In the genomic region with DNA sequence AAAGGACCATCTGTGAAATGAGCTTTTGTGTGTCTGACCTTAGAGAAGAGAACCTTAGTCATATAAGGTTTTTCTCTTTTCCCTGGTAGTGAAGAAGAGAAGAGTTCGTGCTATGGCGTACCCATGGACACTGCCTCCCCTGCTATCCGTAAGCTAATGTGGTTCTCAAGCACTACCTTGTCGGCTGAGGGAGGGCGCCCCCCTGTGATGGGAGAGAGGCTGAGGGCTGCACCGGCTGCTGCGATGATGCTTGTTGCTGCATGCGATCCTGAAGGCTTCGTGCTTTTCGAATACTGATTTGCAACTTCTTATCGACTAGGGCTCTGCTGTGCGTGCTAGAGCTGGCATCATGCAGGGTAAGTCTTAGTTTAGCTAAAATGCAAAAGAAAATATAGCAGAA, we compare ENCODE assay signal across 9 mouse cellular contexts. TPM values are rescaled to one million over a fixed set of nuclear protein-coding genes. Genes with fewer than 3 reads are reported as not detected.
A peak's percentile ranks its signal among the peaks of the same experiment; 100 is the strongest.
DNase-seq lines count a peak whose midpoint lies in the region; ATAC-seq and TF ChIP-seq lines count a peak whose summit lies in the region.
"Had no signal": no experiment of that assay in that cellular context is flagged by ENCODE, and none has a peak within 500 bp of the region (broad histone marks: within the 10 kb centered on the region; RNA-seq: fewer than 3 reads in every experiment).

No protein-coding gene starts in this region.

- intact Hi-C loops in left cerebral cortex, adult 2 months (cut with DNase I), result no loop called here
- intact Hi-C loops in left cerebral cortex, postnatal 4 days (cut with DNase I), result no loop called here

- DNase-seq in cerebellum, postnatal 10 days, result peak; percentile 10 to 34
- DNase-seq in cerebellum, adult 9-11 months, result no peak
- DNase-seq in left cerebral cortex, adult 2 months (ENCODE audit: extremely low spot score in 1 of 2, low spot score in 2 of 2), result no peak
- no peak for DNase-seq in left cerebral cortex, postnatal 4 days
- no peak for DNase-seq in MEL (ENCODE audit: low read depth, low spot score)
- peak; percentile 33 for DNase-seq in liver, postnatal 0 days
- no peak for DNase-seq in frontal cortex, postnatal 14 days (ENCODE audit: low spot score in 2 of 2)
- DNase-seq in layer of hippocampus, postnatal 14 days (ENCODE audit: low spot score in 2 of 2), result no peak

- no peak overlapping the region for H3K9ac ChIP-seq in MEL (ENCODE audit: control insufficient read depth, low read depth, low read length, poor library complexity, severe bottlenecking)
- H3K9ac ChIP-seq in liver, postnatal 0 days (replicated peaks), result no peak overlapping the region
- H3K9ac ChIP-seq: embryonic facial prominence, embryonic 13.5 days had no signal

- TF ChIP-seq POLR2A in MEL (IDR thresholded peaks at IDR 0.05; ENCODE audit: control insufficient read depth in 1 of 2, insufficient read depth in 1 of 2, low read depth in 1 of 2, low read length in 2 of 2, poor library complexity in 1 of 2), result no peak

- 66% methylated on average over 12 of the region's 12 CpGs for WGBS in liver, postnatal 0 days (ENCODE audit: insufficient replicate concordance)

- H3K36me3 ChIP-seq in MEL (ENCODE audit: control insufficient read depth in 1 of 2, insufficient read depth in 2 of 2, low read length in 2 of 2), result peaks cover 0 to 11% of the 10 kb centered on the region in 2 experiments; a peak in 2 of 4 replicates
- no peaks in the 10 kb centered on the region; the same call in 1 of the 2 replicates for H3K36me3 ChIP-seq in liver, postnatal 0 days (replicated peaks; ENCODE audit: insufficient read depth, low read length)

- TF ChIP-seq RAD21 in MEL (IDR thresholded peaks at IDR 0.05; ENCODE audit: low read depth, low read length), result peak; percentile 32

- H3K4me3 ChIP-seq in left cerebral cortex, adult 2 months, result no peak overlapping the region
- no peak overlapping the region for H3K4me3 ChIP-seq in MEL (ENCODE audit: control insufficient read depth in 1 of 2, insufficient read depth in 1 of 2, low read depth in 2 of 2, low read length in 2 of 2)
- H3K4me3 ChIP-seq in liver, postnatal 0 days (ENCODE audit: low read depth, low read length), result no peak overlapping the region
- H3K4me3 ChIP-seq: embryonic facial prominence, embryonic 13.5 days had no signal

- no peaks in the 10 kb centered on the region for H3K27me3 ChIP-seq in MEL (ENCODE audit: control insufficient read depth in 1 of 2, insufficient read depth in 2 of 2, low read length in 2 of 2)
- H3K27me3 ChIP-seq in liver, postnatal 0 days (ENCODE audit: insufficient read depth, low read length), result no peaks in the 10 kb centered on the region
- H3K27me3 ChIP-seq: embryonic facial prominence, embryonic 13.5 days had no signal

- peaks cover 0 to 9% of the 10 kb centered on the region in 2 experiments; a peak in 3 of 4 replicates for H3K4me1 ChIP-seq in MEL (ENCODE audit: control insufficient read depth in 1 of 2, insufficient read depth in 2 of 2, low read length in 2 of 2)
- peaks cover 5% of the 10 kb centered on the region; the same call in 1 of the 2 replicates for H3K4me1 ChIP-seq in liver, postnatal 0 days (ENCODE audit: insufficient read depth)
- H3K4me1 ChIP-seq: embryonic facial prominence, embryonic 13.5 days had no signal

- H3K27ac ChIP-seq in left cerebral cortex, adult 2 months, result no peak overlapping the region
- no peak overlapping the region for H3K27ac ChIP-seq in MEL (ENCODE audit: control insufficient read depth, low read depth, low read length)
- H3K27ac ChIP-seq in liver, postnatal 0 days (ENCODE audit: low read depth), result no peak overlapping the region
- H3K27ac ChIP-seq: embryonic facial prominence, embryonic 13.5 days had no signal

- H3K4me2 ChIP-seq in liver, postnatal 0 days (ENCODE audit: low read depth, low read length), result no peak overlapping the region
- H3K4me2 ChIP-seq: embryonic facial prominence, embryonic 13.5 days had no signal

- H3K9me3 ChIP-seq in MEL (replicated peaks; ENCODE audit: insufficient read depth, low read length), result no peaks in the 10 kb centered on the region
- H3K9me3 ChIP-seq in liver, postnatal 0 days (ENCODE audit: low read length), result no peaks in the 10 kb centered on the region
- H3K9me3 ChIP-seq: embryonic facial prominence, embryonic 13.5 days had no signal

- no peaks in the 10 kb centered on the region for H3K79me2 ChIP-seq in MEL (ENCODE audit: control insufficient read depth, insufficient read depth, low read length, poor library complexity)

- ATAC-seq in liver, postnatal 0 days, result no peak

- peak; percentile 2; the same call in 1 of the 2 replicates for TF ChIP-seq CTCF in left cerebral cortex, adult 2 months (IDR thresholded peaks at IDR 0.05)
- TF ChIP-seq CTCF in MEL (IDR thresholded peaks at IDR 0.05 in 2 of 3, conservative IDR thresholded peaks at IDR 0.05 in 1 of 3; ENCODE audit: control insufficient read depth in 1 of 3, insufficient read depth in 1 of 3, low read depth in 2 of 3, low read length in 3 of 3, poor library complexity in 1 of 3, severe bottlenecking in 1 of 3), result peak; percentile 8 to 54 (median 44); a peak in 4 of 6 replicates
- peak; percentile 57 for TF ChIP-seq CTCF in liver, postnatal 0 days (IDR thresholded peaks at IDR 0.05; ENCODE audit: low read depth)

- TF ChIP-seq EP300 in MEL (IDR thresholded peaks at IDR 0.05; ENCODE audit: low read depth in 1 of 2, low read length in 2 of 2), result no peak
- no peak for TF ChIP-seq EP300 in liver, postnatal 0 days (IDR thresholded peaks at IDR 0.05; ENCODE audit: low read depth)

TF ChIP-seq in MEL, 35 proteins besides CTCF, POLR2A, EP300 and RAD21:
- TF ChIP-seq USF1 (IDR thresholded peaks at IDR 0.05; ENCODE audit: low read depth, low read length) (no peak), SIN3A (IDR thresholded peaks at IDR 0.05; ENCODE audit: low read length) (no peak), CHD1 (IDR thresholded peaks at IDR 0.05; ENCODE audit: low read depth, low read length) (no peak), MYB (IDR thresholded peaks at IDR 0.05; ENCODE audit: low read depth, low read length) (no peak), NELFE (IDR thresholded peaks at IDR 0.05; ENCODE audit: low read depth, low read length) (no peak), MAX (IDR thresholded peaks at IDR 0.05; ENCODE audit: low read length) (no peak), SMC3 (IDR thresholded peaks at IDR 0.05; ENCODE audit: low read depth, low read length) (peak; percentile 40)
TF ChIP-seq in MEL: peak in this region for 1.

RNA-seq across cellular contexts. Expression of gene Ppp3cb, which starts 18.3 kb away (rescaled TPM):
- total RNA-seq in left cerebral cortex, adult 2 months (2021), result 100 to 1,000 TPM; 267 to 280 TPM
- 100 to 1,000 TPM; 355 to 362 TPM for total RNA-seq in left cerebral cortex, postnatal 4 days (2021)
- 20.1 and 20.4 TPM in 2 replicates for total RNA-seq in MEL (2012; rRNA removed)
- polyA plus RNA-seq in MEL (2012; ENCODE audit: insufficient read depth in 1 of 2, insufficient read length in 2 of 2, low read depth in 1 of 2, low replicate concordance in 2 of 2, missing spikeins in 1 of 2), result 10 to 100 TPM; 32.6 to 62.9 TPM
- polyA plus RNA-seq in liver, postnatal 0 days (2015; fragmentation: Nextera tagmentation; extraction: Ambion mirVana), result 13.6 and 14.9 TPM in 2 replicates
- total RNA-seq in layer of hippocampus, postnatal 14 days (2021), result 100 to 1,000 TPM; 373 to 392 TPM

Comparison
In these comparisons a context has a peak if more than half of its experiments do, and no peak if none do; other contexts are left out.
1. DNase-seq: peak in cerebellum, postnatal 10 days (2 of 2) and liver, postnatal 0 days (single experiment); none in cerebellum, adult 9-11 months (single experiment), left cerebral cortex, adult 2 months (0 of 2), left cerebral cortex, postnatal 4 days (single experiment), MEL (single experiment), frontal cortex, postnatal 14 days (0 of 2) and layer of hippocampus, postnatal 14 days (0 of 2).
2. CTCF ChIP-seq: peak in every context shown above with its lines; median percentile 57 in liver, postnatal 0 days; 44 in MEL; 2 in left cerebral cortex, adult 2 months.
3. RNA of gene Ppp3cb, which starts 18.3 kb away (total RNA-seq): 373 to 392 TPM in layer of hippocampus, postnatal 14 days, 355 to 362 TPM in left cerebral cortex, postnatal 4 days and 267 to 280 TPM in left cerebral cortex, adult 2 months; 20.1 to 20.4 TPM in MEL; every median in the first group is over 10 times any median in the second.